Mouse (Mus musculus) intestine, embryonic 14.5 days (tissue): Measurements from ENCODE around the gene Gpc5. TPM values are rescaled to one million over a fixed set of nuclear protein-coding genes. Genes with fewer than 3 reads are reported as not detected.
A peak's percentile ranks its signal among the peaks of the same experiment; 100 is the strongest.

Experiments
- ATAC-seq: fragments of 200-750 bp; cut with Nextera tagmentation; replicated peaks from 2 replicates; pipeline ENCODE4 v1.8.0; 2017; ENCODE audit warnings: low read depth, moderate number of reproducible peaks, moderate TSS enrichment, moderate library complexity; ENCODE audit not compliant: low FRiP score, low TSS enrichment
- DNase-seq: peaks from one replicate; pipeline ENCODE4 v3.0.0-alpha.2; 2018; ENCODE audit warnings: low spot score
- H3K27ac ChIP-seq: fragments of 300-500 bp; sonication (generic); 2 replicates; pipeline ENCODE4 v1.5.1; 2014; ENCODE audit warnings: low read depth, mild to moderate bottlenecking, control low read depth
- H3K27me3 ChIP-seq: fragments of 300-500 bp; sonication (generic); replicated peaks from 2 replicates; pipeline ENCODE4 v1.6.1; 2014; ENCODE audit warnings: low read length, control low read depth; ENCODE audit not compliant: control insufficient read depth, insufficient read depth
- H3K36me3 ChIP-seq: fragments of 300-500 bp; sonication (generic); 2 replicates; pipeline ENCODE4 v1.6.1; 2014; ENCODE audit warnings: low read length, control low read depth; ENCODE audit not compliant: control insufficient read depth, insufficient read depth
- H3K4me1 ChIP-seq: fragments of 300-500 bp; sonication (generic); replicated peaks from 2 replicates; pipeline ENCODE4 v1.6.1; 2014; ENCODE audit warnings: low read length, control low read depth, mixed read lengths; ENCODE audit not compliant: control insufficient read depth, insufficient read depth
- H3K4me2 ChIP-seq: fragments of 300-500 bp; sonication (generic); 2 replicates; pipeline ENCODE4 v1.6.1; 2014; ENCODE audit warnings: low read length
- H3K4me3 ChIP-seq: fragments of 300-500 bp; sonication (generic); 2 replicates; pipeline ENCODE4 v1.5.1; 2014; ENCODE audit warnings: low read depth, low read length, control low read depth, mixed read lengths
- H3K9ac ChIP-seq: fragments of 300-500 bp; sonication (generic); 2 replicates; pipeline ENCODE4 v1.6.1; 2014; ENCODE audit warnings: mild to moderate bottlenecking, low read length
- H3K9me3 ChIP-seq: fragments of 300-500 bp; sonication (generic); 2 replicates; pipeline ENCODE4 v1.6.1; 2016; ENCODE audit warnings: low read length, control low read depth; ENCODE audit not compliant: control insufficient read depth
- WGBS: fragments of 180-500 bp; shearing (Covaris S2); extraction: QIAGEN DNeasy Blood & Tissue Kit; methylation state at CpG from one replicate; pipeline ENCODE4 v1.1.7; 2014; 5-methylcytosine and 5-hydroxymethylcytosine counted together
- polyA plus RNA-seq: library from polyadenylated mRNA; unstranded; fragments of >200 nt; fragmentation: Nextera tagmentation; extraction: Ambion mirVana; gene quantifications from 2 replicates; pipeline ENCODE4 v1.2.1, GENCODE M21; 2014

Gene Gpc5
- polyA plus RNA-seq, 1 experiment from 2014 or later, result 0.24 TPM

GRCm38 (mm10) chr14:115081728-115082502 lies 10.1 kb upstream of the Gpc5 start:
- Histone ChIP-seq H3K4me2 (no peak overlapping the region), H3K36me3 (no peaks in the 10 kb centered on the region), H3K9me3 (no peaks in the 10 kb centered on the region), H3K27me3 (no peaks in the 10 kb centered on the region), H3K4me3 (no peak overlapping the region), H3K4me1 (no peaks in the 10 kb centered on the region), H3K9ac (no peak overlapping the region), H3K27ac (no peak overlapping the region)
- 86% methylated on average over 12 of the region's 12 CpGs for WGBS
- ATAC-seq (no peak), DNase-seq (no peak)

- DNase-seq, result no peak
- no peaks in the 10 kb centered on the region for H3K36me3 ChIP-seq
- WGBS, result 86% methylated on average over 4 of the region's 4 CpGs
These were observed 1.5 kb upstream of the Gpc5 start for GRCm38 (mm10) chr14:115090516-115090915.

GRCm38 (mm10) chr14:115092510-115092909 lies 495 bp downstream of the Gpc5 start:
- ATAC-seq (peak; percentile 67), DNase-seq (no peak)
- peak overlapping the region; percentile 29; the same call in 1 of the 2 replicates for H3K9ac ChIP-seq
- peak overlapping the region; percentile 95 for H3K4me2 ChIP-seq
- under 1% methylated on average over 33 of the region's 33 CpGs for WGBS
- no peaks in the 10 kb centered on the region; the same call in 1 of the 2 replicates for H3K4me1 ChIP-seq
- H3K4me3 ChIP-seq, result peak overlapping the region; percentile 58
- no peak overlapping the region for H3K27ac ChIP-seq
- no peaks in the 10 kb centered on the region for H3K36me3 ChIP-seq
- no peaks in the 10 kb centered on the region for H3K9me3 ChIP-seq
- peaks cover 41% of the 10 kb centered on the region for H3K27me3 ChIP-seq

More at GRCm38 (mm10) chr14:115090516-115090915, 1.5 kb upstream of the Gpc5 start:
- no peak for ATAC-seq
- Histone ChIP-seq H3K9me3 (no peaks in the 10 kb centered on the region), H3K27ac (no peak overlapping the region), H3K4me3 (no peak overlapping the region), H3K27me3 (peaks cover 41% of the 10 kb centered on the region), H3K9ac (no peak overlapping the region), H3K4me2 (no peak overlapping the region), H3K4me1 (no peaks in the 10 kb centered on the region; the same call in 1 of the 2 replicates)

- Histone ChIP-seq H3K4me2 (peak overlapping the region; percentile 95), H3K9ac (no peak overlapping the region), H3K27me3 (peaks cover 41% of the 10 kb centered on the region), H3K9me3 (no peaks in the 10 kb centered on the region), H3K27ac (no peak overlapping the region), H3K4me3 (peak overlapping the region; percentile 58), H3K4me1 (no peaks in the 10 kb centered on the region; the same call in 1 of the 2 replicates), H3K36me3 (no peaks in the 10 kb centered on the region)
- 27% methylated on average over 6 of the region's 6 CpGs for WGBS
- ATAC-seq (no peak), DNase-seq (peak; percentile 71)
These were observed 937 bp downstream of the Gpc5 start for GRCm38 (mm10) chr14:115092952-115093351.

- ATAC-seq (no peak), DNase-seq (no peak)
- no peak overlapping the region for H3K4me2 ChIP-seq
- no peaks in the 10 kb centered on the region for H3K27me3 ChIP-seq
- H3K9me3 ChIP-seq, result no peaks in the 10 kb centered on the region
- H3K36me3 ChIP-seq, result no peaks in the 10 kb centered on the region
- 84% methylated on average over 9 of the region's 9 CpGs for WGBS
- H3K4me3 ChIP-seq, result no peak overlapping the region
- H3K4me1 ChIP-seq, result no peaks in the 10 kb centered on the region
- no peak overlapping the region for H3K27ac ChIP-seq
- H3K9ac ChIP-seq, result no peak overlapping the region
These were observed 8.7 kb downstream of the Gpc5 start for GRCm38 (mm10) chr14:115100617-115101299.

GRCm38 (mm10) chr14:115106326-115106725 lies 14.3 kb downstream of the Gpc5 start:
- H3K4me2 ChIP-seq, result no peak overlapping the region
- no peak overlapping the region for H3K9ac ChIP-seq
- no peaks in the 10 kb centered on the region for H3K27me3 ChIP-seq
- no peaks in the 10 kb centered on the region for H3K9me3 ChIP-seq
- no peaks in the 10 kb centered on the region for H3K36me3 ChIP-seq
- no peak overlapping the region for H3K27ac ChIP-seq
- no peak for ATAC-seq
- no peak overlapping the region for H3K4me3 ChIP-seq
- no peak for DNase-seq
- H3K4me1 ChIP-seq, result no peaks in the 10 kb centered on the region

- DNase-seq, result no peak
These were observed 15.5 kb downstream of the Gpc5 start for GRCm38 (mm10) chr14:115107467-115107866.

GRCm38 (mm10) chr14:115118626-115119025 lies 26.6 kb downstream of the Gpc5 start:
- WGBS, result 72% methylated on average over 9 of the region's 9 CpGs
- H3K27me3 ChIP-seq, result no peaks in the 10 kb centered on the region
- H3K9ac ChIP-seq, result no peak overlapping the region
- no peak overlapping the region for H3K4me3 ChIP-seq
- no peak for ATAC-seq
- DNase-seq, result no peak
- no peaks in the 10 kb centered on the region for H3K9me3 ChIP-seq
- H3K36me3 ChIP-seq, result no peaks in the 10 kb centered on the region
- no peak overlapping the region for H3K27ac ChIP-seq
- H3K4me1 ChIP-seq, result no peaks in the 10 kb centered on the region
- H3K4me2 ChIP-seq, result no peak overlapping the region

More at GRCm38 (mm10) chr14:115107467-115107866, 15.5 kb downstream of the Gpc5 start:
- 47% methylated on average over 2 of the region's 2 CpGs for WGBS
- no peak overlapping the region for H3K4me3 ChIP-seq
- no peak overlapping the region for H3K4me2 ChIP-seq
- no peak overlapping the region for H3K27ac ChIP-seq
- ATAC-seq, result no peak
- no peaks in the 10 kb centered on the region for H3K9me3 ChIP-seq
- no peaks in the 10 kb centered on the region for H3K36me3 ChIP-seq
- H3K4me1 ChIP-seq, result no peaks in the 10 kb centered on the region
- H3K27me3 ChIP-seq, result no peaks in the 10 kb centered on the region
- H3K9ac ChIP-seq, result no peak overlapping the region
